Mouse (Mus musculus) heart, adult 8-10 months (tissue): ENCODE measurements around the gene Smtnl2. TPM values are rescaled to one million over a fixed set of nuclear protein-coding genes. Genes with fewer than 3 reads are reported as not detected.

Experiments
- DNase-seq: peaks from one replicate; pipeline ENCODE4 v3.0.0; 2022; ENCODE audit warnings: low spot score
- total RNA-seq, 4 experiments: library from RNA; stranded (reverse); gene quantifications; 2 replicates each; pipeline ENCODE4 v1.2.4; 2022

Gene Smtnl2
- total RNA-seq, 4 experiments from 2014 or later: 13.6 to 18.9 (median 16.5) TPM

DNA sequence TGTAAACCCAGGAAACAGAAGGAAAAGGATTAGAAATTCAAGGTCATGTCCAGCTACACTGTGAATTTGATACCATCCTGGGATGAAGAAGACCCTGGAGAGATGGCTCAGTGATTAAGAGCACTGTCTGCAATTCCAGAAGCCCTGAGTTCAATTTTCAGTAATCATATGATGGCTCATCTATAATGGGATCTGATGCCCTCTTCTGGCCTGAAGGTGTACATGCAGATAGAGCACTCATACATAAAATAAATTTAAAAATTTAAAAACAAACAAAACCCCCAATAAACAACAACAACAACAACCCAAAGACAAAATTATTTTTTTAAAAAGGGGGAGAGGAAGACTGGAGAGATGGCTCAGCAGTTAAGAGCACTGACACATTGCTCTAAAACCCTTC, 15.4 kb upstream of the Smtnl2 start:
- DNase-seq: no peak

DNA sequence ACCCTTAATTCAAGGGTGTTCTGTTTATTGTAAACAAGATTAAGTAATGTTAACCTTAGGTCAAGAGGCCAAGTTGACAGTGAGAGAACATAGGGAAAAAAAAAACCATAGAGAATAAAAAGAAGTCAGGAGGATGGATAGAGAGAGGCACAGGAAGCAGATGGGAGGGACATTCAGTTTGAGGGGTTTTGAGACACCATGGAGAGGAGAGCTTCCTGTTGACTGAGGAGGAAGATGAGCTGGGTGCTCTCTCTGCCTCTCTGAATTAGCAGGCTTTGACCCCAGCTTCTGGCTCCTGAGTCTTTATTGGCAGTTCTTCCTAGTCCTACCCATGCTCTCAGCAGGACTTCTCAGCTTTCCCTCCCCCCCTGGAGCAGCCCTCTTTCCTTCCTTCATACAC, 13.7 kb upstream of the Smtnl2 start:
- no peak for DNase-seq

GRCm38 (mm10) chr11:72423686-72424085, 12.2 kb upstream of the Smtnl2 start:
- DNase-seq: no peak

GRCm38 (mm10) chr11:72421518-72422278, 10.2 kb upstream of the Smtnl2 start:
- DNase-seq: no peak

DNA sequence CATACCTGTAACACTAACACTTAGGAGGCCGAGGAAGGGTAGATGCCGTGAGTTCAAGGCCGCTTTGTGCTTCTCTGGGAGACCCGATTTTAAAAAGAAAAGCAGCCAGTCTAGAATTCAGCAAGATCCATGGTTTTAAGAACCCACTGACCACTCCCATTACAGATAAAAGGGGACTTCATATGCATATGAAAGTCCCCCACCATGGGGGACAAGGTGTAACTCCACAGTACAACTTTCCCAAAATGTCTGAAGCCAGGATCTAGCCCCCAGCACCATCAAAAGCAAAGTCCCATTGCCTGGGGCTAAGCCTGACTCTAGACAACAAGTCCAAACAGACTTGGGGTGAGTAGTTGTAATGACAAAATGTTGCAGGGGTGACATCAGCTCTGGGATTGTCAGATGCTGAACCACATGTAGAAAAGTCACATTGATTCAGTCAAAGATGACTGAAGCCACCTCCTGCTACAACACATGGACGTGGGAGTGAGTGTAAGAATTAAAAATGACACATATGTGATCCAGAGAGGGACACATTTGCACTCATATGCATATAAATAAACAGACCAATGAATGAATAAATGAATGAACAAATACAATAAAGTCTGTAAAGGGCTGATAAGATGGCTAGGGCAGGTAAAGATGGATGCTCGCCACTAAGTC, 9.1 kb upstream of the Smtnl2 start:
- DNase-seq: no peak

- DNase-seq: no peak
Measured at GRCm38 (mm10) chr11:72419006-72419405, 7.5 kb upstream of the Smtnl2 start.

GRCm38 (mm10) chr11:72418227-72418626, 6.7 kb upstream of the Smtnl2 start:
- DNase-seq: no peak

DNA sequence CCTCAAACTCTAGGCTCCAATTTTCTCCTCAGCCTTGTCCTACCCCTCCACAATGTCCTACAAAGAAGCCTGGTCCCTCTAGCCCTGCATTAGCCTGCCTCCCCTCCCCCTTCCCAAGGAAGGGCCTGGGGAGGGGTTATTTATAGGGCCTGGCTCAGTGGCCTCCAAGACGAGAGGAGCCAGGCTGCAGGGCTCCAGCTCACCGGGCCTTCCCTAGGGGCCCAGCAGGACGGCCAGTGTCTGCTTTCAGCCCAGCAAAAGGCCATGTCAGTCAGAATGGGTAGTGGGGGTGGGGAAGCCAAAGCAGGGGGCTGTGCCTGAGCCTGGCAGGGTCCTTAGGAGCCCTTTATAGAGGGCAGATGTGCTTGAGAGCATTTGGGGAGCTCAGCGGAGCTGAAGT, 5.9 kb upstream of the Smtnl2 start:
- no peak for DNase-seq

GRCm38 (mm10) chr11:72416666-72417065, 5.2 kb upstream of the Smtnl2 start:
- DNase-seq: no peak

- no peak for DNase-seq
Measured at GRCm38 (mm10) chr11:72415155-72415554, 3.6 kb upstream of the Smtnl2 start.

DNA sequence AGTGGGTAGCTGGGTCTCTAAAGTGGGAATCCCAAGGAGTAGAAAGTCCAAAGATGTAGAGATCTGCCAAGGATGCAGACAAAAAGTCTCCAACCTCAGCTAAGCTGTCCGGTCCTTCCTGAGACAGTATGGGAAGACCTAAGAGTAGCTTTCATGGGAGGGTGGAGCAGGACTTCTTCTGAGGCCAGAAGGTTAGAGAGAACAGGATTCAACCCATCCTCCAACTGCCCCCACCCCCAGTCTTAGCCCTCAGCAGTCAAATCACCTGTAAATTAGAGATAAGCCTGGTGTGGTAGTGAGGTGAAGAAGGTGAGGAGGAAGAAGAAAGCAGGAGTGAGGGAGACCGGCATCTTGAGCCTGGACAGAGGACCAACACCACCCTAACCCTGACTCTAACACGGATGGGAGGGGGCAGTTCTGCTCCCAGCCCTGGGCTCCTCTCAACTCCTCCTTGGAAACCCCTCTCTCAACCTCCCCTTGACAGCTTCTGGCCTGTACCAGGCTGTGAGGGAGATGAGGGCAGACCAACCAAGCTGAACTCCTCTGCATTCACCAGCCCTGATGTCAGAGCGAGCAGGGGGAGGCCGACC, 2.2 kb upstream of the Smtnl2 start:
- no peak for DNase-seq

- peak; percentile 91 for DNase-seq
Measured at GRCm38 (mm10) chr11:72413016-72413415, 1.5 kb upstream of the Smtnl2 start.

DNA sequence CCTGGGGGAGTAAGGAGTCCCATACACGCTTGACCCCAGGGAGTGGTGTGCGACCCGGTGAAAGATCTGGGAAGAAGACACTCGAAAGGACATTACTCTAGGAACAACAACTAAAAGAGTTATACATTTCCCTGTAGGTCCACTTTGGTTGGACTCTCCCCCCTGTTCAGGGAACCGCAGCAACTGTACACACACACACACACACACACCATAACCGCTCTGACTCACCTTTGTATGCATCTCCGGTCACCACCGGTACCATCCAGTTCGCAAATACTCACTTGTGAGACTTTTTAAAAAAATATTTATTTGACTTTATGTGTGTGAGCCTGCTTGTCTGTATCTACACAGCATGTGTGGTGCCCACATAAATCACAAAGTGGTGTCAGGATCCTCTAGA, 432 bp upstream of the Smtnl2 start:
- DNase-seq: no peak

DNA sequence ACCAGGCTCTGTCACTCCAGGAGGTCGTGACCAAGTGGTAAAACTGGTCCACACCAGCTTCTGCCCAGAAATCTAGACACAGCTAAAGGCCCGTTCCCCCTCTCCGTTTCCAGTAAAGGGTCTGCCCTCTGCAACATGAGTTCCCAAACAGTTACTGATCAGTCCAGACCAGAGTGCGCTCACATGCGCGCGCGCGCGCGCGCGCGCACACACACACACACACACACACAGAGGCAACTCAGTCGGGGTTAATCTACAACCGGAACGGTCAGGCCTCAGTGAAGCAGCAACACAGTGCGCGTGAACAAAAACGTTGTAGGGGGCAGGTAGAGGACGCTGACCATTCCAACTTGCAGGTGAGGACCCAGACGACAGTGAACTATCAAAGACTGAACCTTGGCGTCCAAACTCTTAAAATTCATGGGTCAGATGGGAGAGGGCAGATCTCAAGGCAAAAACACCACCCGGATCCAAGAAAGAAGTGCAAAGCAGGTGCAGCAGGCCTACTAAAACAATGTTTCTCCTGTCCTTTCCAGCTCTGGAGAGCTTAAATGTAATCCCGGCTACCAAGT, 906 bp downstream of the Smtnl2 start:
- no peak for DNase-seq

- no peak for DNase-seq
Measured at GRCm38 (mm10) chr11:72409649-72410385, 1.7 kb downstream of the Smtnl2 start.

- DNase-seq: no peak
Measured at GRCm38 (mm10) chr11:72408451-72409170, 2.9 kb downstream of the Smtnl2 start.

DNA sequence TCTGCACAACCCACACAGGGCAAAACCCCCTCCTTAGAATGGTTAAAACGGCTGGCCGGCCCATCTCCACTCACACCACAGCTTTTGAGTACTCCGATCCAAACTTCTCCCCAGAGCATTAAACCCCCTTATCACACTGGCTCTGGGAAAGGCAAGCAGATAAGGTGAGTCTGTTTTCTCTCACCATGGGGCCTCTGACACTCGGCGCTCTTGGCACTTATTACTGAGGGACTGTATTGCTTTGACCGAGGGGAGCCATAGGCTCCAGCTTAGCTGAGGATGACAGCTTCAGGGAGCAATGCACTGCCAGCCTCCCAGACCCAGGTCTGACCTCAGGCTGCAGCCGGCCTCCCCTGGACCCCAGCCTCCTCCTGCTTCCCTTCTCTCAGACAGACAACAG, 3.9 kb downstream of the Smtnl2 start:
- peak; percentile 58 for DNase-seq

DNA sequence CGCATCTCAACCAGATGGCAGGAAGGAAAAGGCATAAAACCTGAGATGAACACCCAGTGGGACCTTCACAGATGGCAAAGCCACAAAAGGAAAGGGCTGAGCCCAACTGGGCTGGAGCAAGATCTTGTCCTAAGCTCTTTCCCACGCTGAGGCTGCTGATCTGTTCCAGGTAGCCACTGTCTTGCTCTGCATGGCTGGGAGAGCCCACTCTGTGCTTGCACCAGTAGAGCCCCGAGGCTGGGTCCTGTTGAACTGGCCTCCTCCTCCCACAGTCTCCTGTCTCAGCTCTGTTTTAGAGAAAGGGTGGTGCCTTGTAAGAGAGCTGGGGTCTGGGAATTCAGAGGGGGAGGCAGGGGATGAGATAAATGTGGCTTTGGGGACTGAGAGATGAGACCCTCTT, 4.4 kb downstream of the Smtnl2 start:
- DNase-seq: no peak

GRCm38 (mm10) chr11:72406079-72406675, 5.3 kb downstream of the Smtnl2 start:
- no peak for DNase-seq

DNA sequence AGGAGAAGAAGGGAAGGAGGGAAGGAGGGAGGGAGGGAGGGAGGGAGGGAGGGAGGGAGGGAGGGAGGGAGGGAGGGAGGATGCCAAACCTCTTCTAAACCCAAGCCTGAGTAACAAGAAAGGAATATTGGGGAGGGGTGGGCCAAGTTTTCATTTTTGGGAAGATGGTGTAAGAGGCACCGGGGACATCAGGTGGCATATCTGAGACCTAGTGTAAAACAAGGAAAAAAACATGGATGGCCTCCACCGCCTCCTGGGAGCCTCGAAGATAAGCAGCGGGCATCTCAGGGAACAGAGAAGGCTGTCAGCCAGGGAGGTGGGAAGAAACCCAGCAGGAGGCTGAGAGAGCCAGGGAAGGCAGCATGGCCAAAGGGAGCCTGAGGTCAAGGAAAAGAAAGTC, 6.0 kb downstream of the Smtnl2 start:
- no peak for DNase-seq

DNA sequence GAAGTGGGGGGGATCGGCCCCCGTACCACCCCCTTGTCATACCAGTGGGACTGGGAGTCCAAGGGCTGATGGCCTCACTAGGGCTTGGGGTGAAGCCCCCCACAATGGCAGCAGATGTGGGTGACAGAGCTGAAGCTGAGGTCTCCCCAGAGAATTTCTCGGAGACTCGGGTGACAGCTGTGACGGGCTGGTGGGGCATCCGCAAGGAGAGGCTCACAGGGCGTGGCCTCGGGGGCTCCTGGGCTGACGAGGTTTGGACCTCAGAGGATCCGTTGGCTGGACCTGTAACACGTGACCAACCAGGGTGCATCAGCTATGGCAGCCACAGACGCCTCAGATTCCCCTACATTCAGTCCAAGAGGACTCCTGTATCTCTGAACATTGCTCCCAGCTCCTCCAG, 8.5 kb downstream of the Smtnl2 start:
- DNase-seq: no peak
